Mouse (Mus musculus): ENCODE data around the gene Pla2g10.
"Not testable (repeated sequence)": the region's sequence is repeated elsewhere in the genome, so short reads cannot be mapped to it uniquely, and the experiment has no call there.

The Pla2g10 gene

GRCm38 (mm10) chr16:13730285-13731255 is at the start of gene Pla2g10:
Gene Pla2g10 (minus strand): TSS chr16:13730983.
- DNase-seq (ENCODE audit: low spot score): no peak

DNA sequence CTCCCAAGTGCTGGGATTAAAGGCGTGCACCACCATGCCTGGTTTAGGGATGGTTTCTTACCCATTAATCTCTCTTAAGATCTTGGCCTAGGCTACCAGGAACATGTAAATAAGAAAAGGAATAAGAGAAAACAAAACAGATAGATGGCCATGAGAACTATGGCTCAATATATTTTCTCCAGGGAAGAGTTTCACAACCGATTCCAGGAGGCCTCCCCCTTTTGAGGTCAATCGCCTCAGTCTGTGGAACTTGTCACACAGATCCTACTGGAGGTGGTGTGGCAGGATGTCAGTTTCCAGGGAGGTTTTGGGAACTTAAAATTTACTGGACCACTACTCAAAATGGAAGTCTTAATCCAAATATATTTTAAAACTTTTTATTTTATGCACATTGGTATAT is 43.9 kb upstream of the Pla2g10 start:
- not testable (repeated sequence) for DNase-seq (ENCODE audit: low spot score)

- DNase-seq (ENCODE audit: low spot score): not testable (repeated sequence)
These were observed 43.2 kb upstream of the Pla2g10 start for GRCm38 (mm10) chr16:13774011-13774410.

DNA sequence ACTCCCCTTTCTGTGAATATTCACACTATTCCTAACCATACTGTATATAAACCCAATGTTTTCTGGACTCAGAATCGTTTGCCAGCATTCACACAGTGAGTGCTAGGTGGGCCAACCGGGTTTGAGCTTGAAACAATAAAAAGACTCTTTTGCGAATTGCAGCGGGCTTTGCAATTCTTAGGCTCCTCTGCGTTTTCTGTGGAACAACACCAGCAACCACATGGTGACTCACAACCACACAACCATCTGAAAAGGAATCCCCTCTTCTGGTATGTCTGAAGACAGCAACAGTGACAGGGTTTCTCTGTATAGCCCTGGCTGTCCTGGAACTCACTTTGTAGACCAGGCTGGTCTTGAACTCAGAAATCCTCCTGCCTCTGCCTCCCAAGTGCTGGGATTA is 41.3 kb upstream of the Pla2g10 start:
- DNase-seq (ENCODE audit: low spot score): not testable (repeated sequence)

- not testable (repeated sequence) for DNase-seq (ENCODE audit: low spot score)
These were observed 40.8 kb upstream of the Pla2g10 start for GRCm38 (mm10) chr16:13771603-13772002.

- DNase-seq (ENCODE audit: low spot score): no peak
These were observed 35.6 kb upstream of the Pla2g10 start for GRCm38 (mm10) chr16:13766367-13766766.

GRCm38 (mm10) chr16:13764519-13764918 is 33.7 kb upstream of the Pla2g10 start:
- no peak for DNase-seq (ENCODE audit: low spot score)

- DNase-seq (ENCODE audit: low spot score): not testable (repeated sequence)
These were observed 32.0 kb upstream of the Pla2g10 start for GRCm38 (mm10) chr16:13762807-13763206.

DNA sequence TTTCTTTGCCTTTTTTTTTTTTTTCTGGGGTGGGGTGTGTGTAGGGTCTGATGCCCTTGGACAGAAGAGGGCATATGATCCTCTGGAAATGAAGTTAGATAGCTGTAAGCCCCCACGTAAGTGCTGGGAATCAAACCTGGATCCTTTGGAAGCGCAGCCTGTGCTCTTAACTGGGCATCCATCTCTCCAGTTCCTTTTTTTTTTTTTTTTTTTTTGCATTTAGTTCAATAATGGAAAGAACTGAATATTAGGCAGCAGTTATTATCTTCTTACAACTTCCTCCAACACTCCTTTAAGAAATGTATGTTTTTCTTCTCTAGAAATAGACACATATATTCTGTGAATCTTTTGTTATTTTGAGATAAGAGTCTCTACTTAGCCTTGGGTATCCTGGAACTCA is 27.0 kb upstream of the Pla2g10 start:
- DNase-seq (ENCODE audit: low spot score): no peak

DNA sequence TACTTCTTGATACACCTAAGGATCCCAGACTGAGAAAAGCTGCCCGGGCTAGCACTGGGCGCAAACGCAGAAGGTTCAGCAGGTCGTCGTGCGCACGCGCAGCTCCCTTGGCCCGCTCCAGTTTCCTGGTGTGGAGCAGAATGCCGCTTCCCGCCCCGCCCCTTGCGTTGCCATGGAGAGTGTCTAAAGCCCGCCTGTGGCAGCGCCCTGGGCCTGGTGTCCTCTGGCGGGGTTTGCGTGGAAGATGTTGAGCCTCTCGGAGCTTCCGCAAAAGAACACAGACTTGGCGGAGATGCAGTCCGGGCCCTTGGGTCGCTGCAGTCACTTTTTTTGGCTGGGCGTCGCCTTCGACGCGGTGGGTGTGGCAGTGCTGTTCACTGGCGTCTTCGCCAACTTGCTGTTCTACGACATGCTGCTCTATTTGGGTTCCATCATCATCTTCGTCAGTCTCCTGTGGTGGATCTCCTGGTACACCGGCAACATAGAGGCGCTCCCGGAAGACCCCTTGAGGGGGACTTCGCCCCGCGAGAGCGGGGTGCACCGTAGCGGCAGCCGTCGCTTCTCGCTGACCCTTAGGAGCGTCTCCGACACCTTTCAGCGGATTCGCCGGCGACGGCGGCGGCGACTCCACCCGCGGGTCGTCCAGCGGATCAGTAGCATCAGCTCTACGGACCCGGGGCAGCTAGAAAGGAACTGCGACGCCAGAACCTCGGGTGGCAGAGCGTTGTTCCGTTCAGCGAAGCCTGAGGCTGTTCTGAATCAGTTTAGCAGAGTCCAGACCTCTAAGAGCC is 23.8 kb upstream of the Pla2g10 start:
- peak; percentile 96 for DNase-seq (ENCODE audit: low spot score)

DNA sequence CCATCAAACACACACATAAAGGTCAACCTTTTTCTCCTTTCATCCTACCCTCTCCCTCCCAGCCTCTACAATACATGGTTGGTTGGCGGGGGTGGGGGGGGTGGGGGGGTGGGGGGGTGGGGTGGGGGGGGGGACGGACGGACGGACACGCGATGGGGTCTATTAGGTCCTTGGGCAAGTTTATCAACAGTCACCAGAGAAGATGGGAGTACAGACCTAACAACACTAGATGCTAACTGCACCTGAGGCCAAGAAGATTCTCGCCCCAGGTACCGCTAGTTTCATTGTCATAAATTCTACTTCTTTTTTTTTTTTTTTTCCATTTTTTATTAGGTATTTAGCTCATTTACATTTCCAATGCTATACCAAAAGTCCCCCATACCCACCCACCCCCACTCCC is 23.2 kb upstream of the Pla2g10 start:
- DNase-seq (ENCODE audit: low spot score): no peak

GRCm38 (mm10) chr16:13750626-13751025 is 19.8 kb upstream of the Pla2g10 start:
- no peak for DNase-seq (ENCODE audit: low spot score)

DNA sequence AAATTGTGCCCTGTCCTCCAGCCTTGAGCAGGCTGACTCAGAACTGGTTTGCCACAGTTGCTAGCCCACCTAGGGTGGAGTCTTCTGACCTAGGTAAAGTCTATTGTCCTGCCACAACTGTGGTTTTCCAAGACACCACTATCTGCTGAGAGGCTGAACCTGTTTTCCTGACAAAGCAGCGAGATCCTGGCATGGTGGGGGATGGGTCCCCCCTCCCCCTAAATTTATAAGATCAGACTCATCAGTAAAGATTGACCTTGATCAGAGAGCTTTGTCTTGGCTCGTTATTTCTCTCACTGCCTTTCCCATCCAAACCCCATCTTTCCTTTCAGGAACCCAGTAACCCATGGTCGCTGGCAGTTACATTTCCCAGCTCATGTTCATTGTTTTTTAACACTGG is 19.2 kb upstream of the Pla2g10 start:
- DNase-seq (ENCODE audit: low spot score): no peak

DNA sequence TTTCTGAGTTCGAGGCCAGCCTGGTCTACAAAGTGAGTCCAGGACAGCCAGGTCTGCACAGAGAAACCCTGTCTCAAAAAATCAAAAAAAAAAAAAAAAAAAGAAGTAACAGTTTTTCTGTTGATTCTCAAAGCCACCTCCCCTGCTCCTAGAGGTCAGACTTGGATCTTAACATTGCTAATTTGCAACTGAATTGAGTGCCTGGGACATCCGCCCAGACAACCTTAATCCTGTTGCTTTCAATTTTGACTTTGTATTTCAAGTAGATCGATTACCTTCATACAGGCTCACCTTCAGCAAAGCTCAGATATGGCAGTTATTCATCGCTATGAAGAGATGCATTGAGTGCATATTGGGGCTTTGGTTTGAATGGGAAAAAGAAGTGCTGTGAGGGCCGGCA is 18.5 kb upstream of the Pla2g10 start:
- DNase-seq (ENCODE audit: low spot score): no peak

- not testable (repeated sequence) for DNase-seq (ENCODE audit: low spot score)
These were observed 18.0 kb upstream of the Pla2g10 start for GRCm38 (mm10) chr16:13748813-13749212.

- no peak for DNase-seq (ENCODE audit: low spot score)
These were observed 17.3 kb upstream of the Pla2g10 start for GRCm38 (mm10) chr16:13748124-13748523.

- no peak for DNase-seq (ENCODE audit: low spot score)
These were observed 16.9 kb upstream of the Pla2g10 start for GRCm38 (mm10) chr16:13747708-13748107.

DNA sequence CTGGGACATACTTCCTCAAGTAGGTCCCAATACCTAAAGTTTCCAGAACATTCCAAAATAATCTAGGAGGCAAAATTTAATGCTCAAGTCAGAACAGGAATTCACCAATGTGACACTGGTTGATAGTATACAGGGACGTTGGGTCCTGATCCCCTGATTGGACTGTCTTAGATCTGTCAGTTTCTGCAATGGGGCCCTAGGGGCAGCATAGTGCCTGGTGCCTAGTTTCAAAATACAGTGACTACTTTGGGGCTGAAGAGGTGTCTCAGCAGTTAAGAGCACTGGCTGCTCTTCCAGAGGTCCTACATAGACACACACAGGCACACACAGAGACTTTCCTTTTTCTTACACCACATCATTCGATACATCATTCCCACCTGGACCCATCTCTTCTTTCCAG is 10.1 kb upstream of the Pla2g10 start:
- no peak for DNase-seq (ENCODE audit: low spot score)

GRCm38 (mm10) chr16:13739044-13739443 is 8.3 kb upstream of the Pla2g10 start:
- not testable (repeated sequence) for DNase-seq (ENCODE audit: low spot score)

DNA sequence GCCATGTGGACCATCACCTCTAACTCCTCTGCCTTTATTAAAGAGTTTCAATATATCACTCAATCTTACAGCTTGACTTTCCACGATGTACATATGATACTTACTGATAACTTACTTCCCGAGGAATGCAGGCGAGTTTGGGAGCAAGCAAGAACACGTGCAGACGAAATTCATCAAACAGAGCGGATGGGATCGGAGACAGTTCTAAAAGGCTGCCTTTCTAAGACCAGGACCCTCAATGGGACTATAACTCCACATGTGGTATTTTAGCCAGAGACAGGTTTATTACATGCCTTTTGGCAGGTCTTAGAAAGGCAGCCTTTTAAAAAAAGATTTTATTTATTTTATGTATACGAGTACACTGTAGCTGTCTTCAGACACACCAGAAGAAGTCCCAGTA is 5.2 kb upstream of the Pla2g10 start:
- DNase-seq (ENCODE audit: low spot score): no peak

- peak; percentile 84 for DNase-seq (ENCODE audit: low spot score)
These were observed 2.8 kb upstream of the Pla2g10 start for GRCm38 (mm10) chr16:13733518-13734137.

DNA sequence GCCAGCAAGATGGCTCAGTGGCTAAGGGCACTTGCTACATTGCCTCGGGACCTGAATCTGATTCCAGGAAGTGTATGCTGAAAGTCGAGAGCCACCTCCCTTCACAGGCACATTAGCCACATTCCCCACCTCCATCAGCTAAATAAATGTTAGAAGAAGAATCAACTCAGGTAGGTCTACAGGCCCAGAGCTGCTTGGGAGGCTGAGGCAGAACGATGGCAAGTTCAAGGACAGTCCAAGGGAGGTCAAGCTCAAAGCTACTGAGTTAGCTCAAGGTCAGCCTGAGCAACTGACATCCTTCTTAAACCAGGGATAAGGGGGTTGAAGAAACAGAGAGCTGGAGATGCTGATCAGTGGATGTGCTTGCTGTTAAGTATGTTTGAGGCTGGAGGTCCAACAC is 2.0 kb upstream of the Pla2g10 start:
- DNase-seq (ENCODE audit: low spot score): no peak
